Mouse (Mus musculus) ES-E14 (cell line): ENCODE data around the gene Asf1b.

Experiments
- CHD2 ChIP-seq: IDR thresholded peaks from 2 replicates; pipeline ENCODE4 v1.6.1; 2014; ENCODE audit warnings: mild to moderate bottlenecking, low read depth, low read length, inconsistent platforms
- MAFK ChIP-seq: IDR thresholded peaks from 2 replicates; pipeline ENCODE4 v1.6.1; 2014; ENCODE audit warnings: mild to moderate bottlenecking, low read depth, low read length, inconsistent platforms; ENCODE audit not compliant: insufficient read depth
- ZC3H11A ChIP-seq: IDR thresholded peaks from 2 replicates; pipeline ENCODE4 v1.6.1; 2012; ENCODE audit warnings: low read depth, mild to moderate bottlenecking, inconsistent platforms, low read length, borderline replicate concordance
- ZNF384 ChIP-seq: IDR thresholded peaks from 2 replicates; pipeline ENCODE4 v1.6.1; 2012; ENCODE audit warnings: low read depth, low read length, inconsistent platforms

GRCm38 (mm10) chr8:83956789-83957188 is 1.5 kb downstream of the Asf1b start:
- TF ChIP-seq MAFK (no peak), ZNF384 (no peak), ZC3H11A (no peak), CHD2 (no peak)
